Mouse (Mus musculus): Measurements from ENCODE around the gene Lrrc66.
A peak's percentile ranks its signal among the peaks of the same experiment; 100 is the strongest.

Gene Lrrc66

GRCm38 (mm10) chr5:73632291-73632690 is at the start of gene Lrrc66:
Gene Lrrc66 (minus strand): TSS chr5:73632526.
- DNase-seq (ENCODE audit: low spot score in 2 of 2) = no peak

GRCm38 (mm10) chr5:73676626-73677025 is 44.3 kb upstream of the Lrrc66 start:
- no peak for DNase-seq (ENCODE audit: low spot score in 2 of 2)

- DNase-seq (ENCODE audit: low spot score in 2 of 2) = no peak
Measured at GRCm38 (mm10) chr5:73675604-73676003, 43.3 kb upstream of the Lrrc66 start.

- no peak for DNase-seq (ENCODE audit: low spot score in 2 of 2)
Measured at GRCm38 (mm10) chr5:73669386-73669785, 37.1 kb upstream of the Lrrc66 start.

- DNase-seq (ENCODE audit: low spot score in 2 of 2) = no peak
Measured at GRCm38 (mm10) chr5:73667877-73668276, 35.6 kb upstream of the Lrrc66 start.

GRCm38 (mm10) chr5:73666695-73667094 is 34.4 kb upstream of the Lrrc66 start:
- DNase-seq (ENCODE audit: low spot score in 2 of 2) = no peak

- no peak for DNase-seq (ENCODE audit: low spot score in 2 of 2)
Measured at GRCm38 (mm10) chr5:73651855-73652201, 19.5 kb upstream of the Lrrc66 start.

- peak in 1 of 2 experiments; percentile 24 for DNase-seq (ENCODE audit: low spot score in 2 of 2)
Measured at GRCm38 (mm10) chr5:73651061-73651854, 18.9 kb upstream of the Lrrc66 start, which contains the start of gene Spata18. Gene Spata18 (plus strand): TSS chr5:73651379.

- DNase-seq (ENCODE audit: low spot score in 2 of 2) = no peak
Measured at GRCm38 (mm10) chr5:73650365-73650964, 18.1 kb upstream of the Lrrc66 start.

- peak; percentile 79 to 82 for DNase-seq (ENCODE audit: low spot score in 2 of 2)
Measured at GRCm38 (mm10) chr5:73647261-73647900, 15.1 kb upstream of the Lrrc66 start, which contains the start of gene Sgcb. Gene Sgcb (minus strand): TSS chr5:73647790.

GRCm38 (mm10) chr5:73642091-73642490 is 9.8 kb upstream of the Lrrc66 start:
- DNase-seq (ENCODE audit: low spot score in 2 of 2) = no peak

- DNase-seq (ENCODE audit: low spot score in 2 of 2) = no peak
Measured at GRCm38 (mm10) chr5:73641058-73641457, 8.7 kb upstream of the Lrrc66 start.

GRCm38 (mm10) chr5:73637337-73638107 is 5.2 kb upstream of the Lrrc66 start:
- no peak for DNase-seq (ENCODE audit: low spot score in 2 of 2)

GRCm38 (mm10) chr5:73633141-73633540 is 815 bp upstream of the Lrrc66 start:
- DNase-seq (ENCODE audit: low spot score in 2 of 2) = peak; percentile 41 to 78

GRCm38 (mm10) chr5:73631001-73631558 is 1.2 kb downstream of the Lrrc66 start:
- no peak for DNase-seq (ENCODE audit: low spot score in 2 of 2)

GRCm38 (mm10) chr5:73630141-73630540 is 2.2 kb downstream of the Lrrc66 start:
- DNase-seq (ENCODE audit: low spot score in 2 of 2) = no peak

GRCm38 (mm10) chr5:73627991-73628390 is 4.3 kb downstream of the Lrrc66 start:
- DNase-seq (ENCODE audit: low spot score in 2 of 2) = no peak

- DNase-seq (ENCODE audit: low spot score in 2 of 2) = no peak
Measured at GRCm38 (mm10) chr5:73627559-73627958, 4.8 kb downstream of the Lrrc66 start.

- no peak for DNase-seq (ENCODE audit: low spot score in 2 of 2)
Measured at GRCm38 (mm10) chr5:73626842-73627241, 5.5 kb downstream of the Lrrc66 start.

GRCm38 (mm10) chr5:73625505-73625904 is 6.8 kb downstream of the Lrrc66 start:
- DNase-seq (ENCODE audit: low spot score in 2 of 2) = no peak

- DNase-seq (ENCODE audit: low spot score in 2 of 2) = no peak
Measured at GRCm38 (mm10) chr5:73618969-73619368, 13.4 kb downstream of the Lrrc66 start.

GRCm38 (mm10) chr5:73615211-73615610 is 17.1 kb downstream of the Lrrc66 start:
- no peak for DNase-seq (ENCODE audit: low spot score in 2 of 2)
